Mouse (Mus musculus): Measurements from ENCODE around the gene Tspan32.
A peak's percentile ranks its signal among the peaks of the same experiment; 100 is the strongest.

Gene Tspan32

GRCm38 (mm10) chr7:143004727-143005343 is at the start of gene Tspan32:
TSS of gene Tspan32 (plus strand) at chr7:143005046.
- no peak for DNase-seq

GRCm38 (mm10) chr7:142956018-142956417 is 48.8 kb upstream of the Tspan32 start:
- DNase-seq: no peak

GRCm38 (mm10) chr7:142958817-142959216 is 46.0 kb upstream of the Tspan32 start:
- no peak for DNase-seq

- DNase-seq: no peak
Measured at GRCm38 (mm10) chr7:142959752-142960151, 45.1 kb upstream of the Tspan32 start.

- no peak for DNase-seq
Measured at GRCm38 (mm10) chr7:142967414-142967883, 37.4 kb upstream of the Tspan32 start.

- DNase-seq: no peak
Measured at GRCm38 (mm10) chr7:142967884-142968808, 36.7 kb upstream of the Tspan32 start.

- DNase-seq: no peak
Measured at GRCm38 (mm10) chr7:142968809-142969511, 35.9 kb upstream of the Tspan32 start, which contains the start of gene Ascl2. TSS of gene Ascl2 (minus strand) at chr7:142969264.

GRCm38 (mm10) chr7:142981908-142982307 is 22.9 kb upstream of the Tspan32 start:
- DNase-seq: no peak

- DNase-seq: no peak
Measured at GRCm38 (mm10) chr7:142985146-142985545, 19.7 kb upstream of the Tspan32 start.

- no peak for DNase-seq
Measured at GRCm38 (mm10) chr7:142987718-142988117, 17.1 kb upstream of the Tspan32 start.

GRCm38 (mm10) chr7:142995004-142995403 is 9.8 kb upstream of the Tspan32 start:
- no peak for DNase-seq

- DNase-seq: no peak
Measured at GRCm38 (mm10) chr7:142995630-142996338, 9.1 kb upstream of the Tspan32 start.

GRCm38 (mm10) chr7:142996998-142997397 is 7.8 kb upstream of the Tspan32 start:
- no peak for DNase-seq

- DNase-seq: no peak
Measured at GRCm38 (mm10) chr7:142997403-142998150, 7.3 kb upstream of the Tspan32 start.

GRCm38 (mm10) chr7:143002679-143003078 is 2.2 kb upstream of the Tspan32 start:
- DNase-seq: no peak

GRCm38 (mm10) chr7:143005344-143006096 is 674 bp downstream of the Tspan32 start:
- no peak for DNase-seq

GRCm38 (mm10) chr7:143006097-143006755 is 1.4 kb downstream of the Tspan32 start:
- DNase-seq: no peak

- DNase-seq: no peak
Measured at GRCm38 (mm10) chr7:143006756-143007598, 2.1 kb downstream of the Tspan32 start.

- DNase-seq: peak; percentile 83
Measured at GRCm38 (mm10) chr7:143007599-143008369, 2.9 kb downstream of the Tspan32 start.
